Mouse (Mus musculus): ENCODE measurements around the gene Gpr1.

DNA sequence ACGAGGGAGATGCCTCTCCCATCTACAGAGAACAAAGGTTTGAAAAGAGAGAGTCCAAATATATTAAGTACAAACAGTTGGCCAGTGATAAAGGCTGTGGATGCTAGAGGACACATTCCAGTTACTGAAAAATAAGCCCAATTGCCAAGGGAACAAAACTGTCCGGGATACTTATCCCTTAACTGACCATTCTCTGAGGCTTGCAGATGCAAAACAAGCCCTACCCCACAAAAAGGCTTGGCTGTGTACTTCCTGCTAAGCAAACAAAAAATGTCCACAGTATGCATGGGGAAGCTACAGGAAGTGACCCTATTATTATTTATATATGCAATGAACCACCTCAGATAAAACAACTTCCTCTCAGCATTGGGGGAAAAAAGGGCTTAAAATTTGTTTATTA, 76.4 kb downstream of the Gpr1 start:
- TF ChIP-seq CTCF (IDR thresholded peaks at IDR 0.05; ENCODE audit: low read depth) (no peak), EP300 (IDR thresholded peaks at IDR 0.05; ENCODE audit: low read depth) (no peak)

Data from liver, postnatal 0 days (tissue).